Mouse (Mus musculus): ENCODE results near the gene Slc25a39. TPM values are rescaled to one million over a fixed set of nuclear protein-coding genes. Genes with fewer than 3 reads are reported as not detected.

Slc25a39 gene
- total and polyA plus RNA-seq, 3 experiments: 183 to 325 TPM; not detected in 1

- TF ChIP-seq UBTF (IDR thresholded peaks at IDR 0.05; ENCODE audit: borderline replicate concordance, insufficient read depth, low read depth, low read length) (no peak), POLR2AphosphoS2 (IDR thresholded peaks at IDR 0.05; ENCODE audit: low read length) (no peak), HCFC1 (IDR thresholded peaks at IDR 0.05; ENCODE audit: low read depth, low read length) (no peak)
- Histone ChIP-seq H3K27me3 (ENCODE audit: control insufficient read depth in 1 of 2, insufficient read depth in 2 of 2, low read length in 2 of 2) (no peaks in the 10 kb centered on the region), H3K79me2 (ENCODE audit: control insufficient read depth, insufficient read depth, low read length, poor library complexity) (no peaks in the 10 kb centered on the region), H3K9ac (ENCODE audit: control insufficient read depth, low read depth, low read length, poor library complexity, severe bottlenecking) (no peak overlapping the region), H3K9me3 (replicated peaks; ENCODE audit: insufficient read depth, low read length) (no peaks in the 10 kb centered on the region), H3K4me3 (ENCODE audit: control insufficient read depth in 1 of 2, insufficient read depth in 1 of 2, low read depth in 2 of 2, low read length in 2 of 2) (no peak overlapping the region), H3K4me1 (ENCODE audit: control insufficient read depth in 1 of 2, insufficient read depth in 2 of 2, low read length in 2 of 2) (peaks cover 0 to 6% of the 10 kb centered on the region in 2 experiments; a peak in 2 of 4 replicates), H3K36me3 (ENCODE audit: control insufficient read depth in 1 of 2, insufficient read depth in 2 of 2, low read length in 2 of 2) (no peaks in the 10 kb centered on the region; a peak in 1 of 4 replicates), H3K27ac (ENCODE audit: control insufficient read depth, low read depth, low read length) (no peak overlapping the region)
- DNase-seq (ENCODE audit: low read depth, low spot score): no peak
Observed at GRCm38 (mm10) chr11:102437120-102438061, 29.6 kb upstream of the Slc25a39 start.

DNA sequence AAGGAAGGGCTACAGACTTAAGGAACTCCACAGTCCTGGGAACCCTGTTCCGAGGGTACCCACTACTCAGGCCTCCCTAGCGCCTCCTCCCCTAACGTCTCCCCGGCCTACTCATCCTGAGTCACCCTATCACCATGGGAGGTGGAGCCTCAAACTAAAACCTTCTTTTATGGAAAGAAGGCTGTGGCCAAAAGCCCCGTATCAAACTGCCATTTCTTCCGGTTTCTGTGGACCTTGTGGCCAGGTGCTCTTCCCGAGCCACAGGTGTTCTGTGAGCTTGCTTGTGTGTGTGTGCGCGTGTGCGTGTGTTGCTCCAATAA, 28.7 kb upstream of the Slc25a39 start:
- Histone ChIP-seq H3K36me3 (ENCODE audit: control insufficient read depth in 1 of 2, insufficient read depth in 2 of 2, low read length in 2 of 2) (peaks cover 0 to 2% of the 10 kb centered on the region in 2 experiments; a peak in 2 of 4 replicates), H3K4me1 (ENCODE audit: control insufficient read depth in 1 of 2, insufficient read depth in 2 of 2, low read length in 2 of 2) (peaks cover 3 to 8% of the 10 kb centered on the region in 2 experiments; a peak in 3 of 4 replicates), H3K79me2 (ENCODE audit: control insufficient read depth, insufficient read depth, low read length, poor library complexity) (no peaks in the 10 kb centered on the region; the same call in 1 of the 2 replicates), H3K9me3 (replicated peaks; ENCODE audit: insufficient read depth, low read length) (no peaks in the 10 kb centered on the region), H3K9ac (ENCODE audit: control insufficient read depth, low read depth, low read length, poor library complexity, severe bottlenecking) (no peak overlapping the region), H3K27me3 (ENCODE audit: control insufficient read depth in 1 of 2, insufficient read depth in 2 of 2, low read length in 2 of 2) (no peaks in the 10 kb centered on the region), H3K4me3 (ENCODE audit: control insufficient read depth in 1 of 2, insufficient read depth in 1 of 2, low read depth in 2 of 2, low read length in 2 of 2) (no peak overlapping the region), H3K27ac (ENCODE audit: control insufficient read depth, low read depth, low read length) (no peak overlapping the region)
- no peak for TF ChIP-seq USF1 (IDR thresholded peaks at IDR 0.05; ENCODE audit: low read depth, low read length)
- no peak for TF ChIP-seq NRF1 (IDR thresholded peaks at IDR 0.05; ENCODE audit: insufficient read depth, low read depth, low read length, poor library complexity, severe bottlenecking)
- TF ChIP-seq HCFC1 (IDR thresholded peaks at IDR 0.05; ENCODE audit: low read depth, low read length): no peak
- no peak for TF ChIP-seq RAD21 (IDR thresholded peaks at IDR 0.05; ENCODE audit: low read depth, low read length)
- TF ChIP-seq KAT2A (conservative IDR thresholded peaks at IDR 0.05; ENCODE audit: low read depth, low read length): no peak
- TF ChIP-seq ELF1 (IDR thresholded peaks at IDR 0.05; ENCODE audit: low read depth, low read length): no peak
- no peak for TF ChIP-seq ZC3H11A (IDR thresholded peaks at IDR 0.05; ENCODE audit: low read depth, low read length)
- TF ChIP-seq UBTF (IDR thresholded peaks at IDR 0.05; ENCODE audit: borderline replicate concordance, insufficient read depth, low read depth, low read length): no peak
- no peak for TF ChIP-seq TCF12 (IDR thresholded peaks at IDR 0.05; ENCODE audit: low read depth, low read length)
- TF ChIP-seq MAX (IDR thresholded peaks at IDR 0.05; ENCODE audit: low read length): no peak
- no peak for TF ChIP-seq TAL1 (IDR thresholded peaks at IDR 0.05; ENCODE audit: low read length)
- no peak for TF ChIP-seq ETS1 (IDR thresholded peaks at IDR 0.05; ENCODE audit: low read depth, low read length)
- TF ChIP-seq USF2 (IDR thresholded peaks at IDR 0.05; ENCODE audit: borderline replicate concordance in 1 of 2, insufficient read depth in 1 of 2, low read depth in 1 of 2, low read length in 2 of 2): no peak
- TF ChIP-seq GATA1 (IDR thresholded peaks at IDR 0.05; ENCODE audit: low read depth, low read length): no peak
- TF ChIP-seq CTCF (IDR thresholded peaks at IDR 0.05 in 2 of 3, conservative IDR thresholded peaks at IDR 0.05 in 1 of 3; ENCODE audit: control insufficient read depth in 1 of 3, insufficient read depth in 1 of 3, low read depth in 2 of 3, low read length in 3 of 3, poor library complexity in 1 of 3, severe bottlenecking in 1 of 3): no peak
- DNase-seq (ENCODE audit: low read depth, low spot score): no peak

All from MEL (cell line).